Mouse (Mus musculus): Measurements from ENCODE around the gene Serpinf1. TPM values are rescaled to one million over a fixed set of nuclear protein-coding genes. Genes with fewer than 3 reads are reported as not detected.
A peak's percentile ranks its signal among the peaks of the same experiment; 100 is the strongest.

The Serpinf1 gene
- 56.2 and 58.2 TPM in 2 replicates for polyA plus RNA-seq (2014; fragmentation: Nextera tagmentation; extraction: Ambion mirVana)

- Histone ChIP-seq H3K4me1 (ENCODE audit: control insufficient read depth, insufficient read depth, low read length) (peaks cover 5% of the 10 kb centered on the region; the same call in 1 of the 2 replicates), H3K27ac (ENCODE audit: low read depth, low read length) (no peak within 1 kb of the TSS), H3K36me3 (ENCODE audit: control insufficient read depth, insufficient read depth, low read length) (no peaks in the 10 kb centered on the region), H3K27me3 (ENCODE audit: control insufficient read depth, insufficient read depth, low read length) (no peaks in the 10 kb centered on the region), H3K4me3 (ENCODE audit: low read depth, low read length) (no peak within 1 kb of the TSS), H3K9ac (ENCODE audit: low read length) (0 out of 2 replicates have a peak within 1 kb of the TSS, but pooled peaks have one; percentile 12), H3K9me3 (ENCODE audit: control insufficient read depth, low read length) (no peaks in the 10 kb centered on the region), H3K4me2 (no peak within 1 kb of the TSS)
- DNase-seq (ENCODE audit: low spot score, missing footprints) (peak; percentile 82), ATAC-seq (ENCODE audit: low FRiP score) (no peak)
- WGBS: 63% methylated on average over 10 of the region's 10 CpGs
These were observed at the start of gene Serpinf1 for GRCm38 (mm10) chr11:75422013-75422792. Gene Serpinf1 (minus strand): TSS chr11:75422701.

- H3K4me3 ChIP-seq (ENCODE audit: low read depth, low read length): no peak overlapping the region
- no peak for DNase-seq (ENCODE audit: low spot score, missing footprints)
- ATAC-seq (ENCODE audit: low FRiP score): no peak
- H3K4me2 ChIP-seq: no peak overlapping the region
- H3K36me3 ChIP-seq (ENCODE audit: control insufficient read depth, insufficient read depth, low read length): no peaks in the 10 kb centered on the region
- no peak overlapping the region for H3K27ac ChIP-seq (ENCODE audit: low read depth, low read length)
- no peaks in the 10 kb centered on the region for H3K27me3 ChIP-seq (ENCODE audit: control insufficient read depth, insufficient read depth, low read length)
- no peaks in the 10 kb centered on the region for H3K4me1 ChIP-seq (ENCODE audit: control insufficient read depth, insufficient read depth, low read length)
- WGBS: 84% methylated on average over 3 of the region's 3 CpGs
- H3K9me3 ChIP-seq (ENCODE audit: control insufficient read depth, low read length): no peaks in the 10 kb centered on the region
- no peak overlapping the region for H3K9ac ChIP-seq (ENCODE audit: low read length)
These were observed 48.2 kb upstream of the Serpinf1 start for GRCm38 (mm10) chr11:75470675-75471074.

- DNase-seq (ENCODE audit: low spot score, missing footprints) (no peak), ATAC-seq (ENCODE audit: low FRiP score) (no peak)
- H3K4me2 ChIP-seq: no peak overlapping the region
- no peak overlapping the region for H3K4me3 ChIP-seq (ENCODE audit: low read depth, low read length)
- no peaks in the 10 kb centered on the region for H3K4me1 ChIP-seq (ENCODE audit: control insufficient read depth, insufficient read depth, low read length)
- no peaks in the 10 kb centered on the region for H3K36me3 ChIP-seq (ENCODE audit: control insufficient read depth, insufficient read depth, low read length)
- no peaks in the 10 kb centered on the region for H3K27me3 ChIP-seq (ENCODE audit: control insufficient read depth, insufficient read depth, low read length)
- H3K9ac ChIP-seq (ENCODE audit: low read length): no peak overlapping the region
- WGBS: 89% methylated on average over 4 of the region's 4 CpGs
- no peak overlapping the region for H3K27ac ChIP-seq (ENCODE audit: low read depth, low read length)
- H3K9me3 ChIP-seq (ENCODE audit: control insufficient read depth, low read length): no peaks in the 10 kb centered on the region
These were observed 46.8 kb upstream of the Serpinf1 start for GRCm38 (mm10) chr11:75469261-75469660.

GRCm38 (mm10) chr11:75468410-75468809 lies 45.9 kb upstream of the Serpinf1 start:
- Histone ChIP-seq H3K4me3 (ENCODE audit: low read depth, low read length) (peak overlapping the region; percentile 33; the same call in 1 of the 2 replicates), H3K9me3 (ENCODE audit: control insufficient read depth, low read length) (no peaks in the 10 kb centered on the region), H3K4me2 (peak overlapping the region; percentile 52), H3K27ac (ENCODE audit: low read depth, low read length) (no peak overlapping the region), H3K27me3 (ENCODE audit: control insufficient read depth, insufficient read depth, low read length) (no peaks in the 10 kb centered on the region), H3K36me3 (ENCODE audit: control insufficient read depth, insufficient read depth, low read length) (no peaks in the 10 kb centered on the region), H3K4me1 (ENCODE audit: control insufficient read depth, insufficient read depth, low read length) (no peaks in the 10 kb centered on the region), H3K9ac (ENCODE audit: low read length) (peak overlapping the region; percentile 62)
- 65% methylated on average over 7 of the region's 7 CpGs for WGBS
- DNase-seq (ENCODE audit: low spot score, missing footprints): no peak
- no peak for ATAC-seq (ENCODE audit: low FRiP score)

- ATAC-seq (ENCODE audit: low FRiP score) (peak; percentile 59; the same call in 1 of the 2 replicates), DNase-seq (ENCODE audit: low spot score, missing footprints) (peak; percentile 90)
- Histone ChIP-seq H3K4me1 (ENCODE audit: control insufficient read depth, insufficient read depth, low read length) (no peaks in the 10 kb centered on the region; the same call in 1 of the 2 replicates), H3K9me3 (ENCODE audit: control insufficient read depth, low read length) (no peaks in the 10 kb centered on the region), H3K9ac (ENCODE audit: low read length) (peak overlapping the region; percentile 62), H3K4me3 (ENCODE audit: low read depth, low read length) (peak overlapping the region; percentile 33), H3K4me2 (peak overlapping the region; percentile 52), H3K27ac (ENCODE audit: low read depth, low read length) (no peak overlapping the region), H3K36me3 (ENCODE audit: control insufficient read depth, insufficient read depth, low read length) (no peaks in the 10 kb centered on the region), H3K27me3 (ENCODE audit: control insufficient read depth, insufficient read depth, low read length) (no peaks in the 10 kb centered on the region)
- 16% methylated on average over 19 of the region's 19 CpGs for WGBS
These were observed 45.2 kb upstream of the Serpinf1 start for GRCm38 (mm10) chr11:75467512-75468215.

- Histone ChIP-seq H3K4me1 (ENCODE audit: control insufficient read depth, insufficient read depth, low read length) (peaks cover 7% of the 10 kb centered on the region), H3K36me3 (ENCODE audit: control insufficient read depth, insufficient read depth, low read length) (no peaks in the 10 kb centered on the region), H3K4me3 (ENCODE audit: low read depth, low read length) (no peak overlapping the region), H3K27me3 (ENCODE audit: control insufficient read depth, insufficient read depth, low read length) (no peaks in the 10 kb centered on the region), H3K9me3 (ENCODE audit: control insufficient read depth, low read length) (no peaks in the 10 kb centered on the region), H3K4me2 (no peak overlapping the region), H3K9ac (ENCODE audit: low read length) (no peak overlapping the region), H3K27ac (ENCODE audit: low read depth, low read length) (no peak overlapping the region)
- WGBS: 95% methylated on average over 4 of the region's 4 CpGs
- DNase-seq (ENCODE audit: low spot score, missing footprints) (peak; percentile 82), ATAC-seq (ENCODE audit: low FRiP score) (no peak)
These were observed 44.4 kb upstream of the Serpinf1 start for GRCm38 (mm10) chr11:75466731-75467505.

GRCm38 (mm10) chr11:75465051-75465450 lies 42.5 kb upstream of the Serpinf1 start:
- H3K9me3 ChIP-seq (ENCODE audit: control insufficient read depth, low read length): no peaks in the 10 kb centered on the region
- DNase-seq (ENCODE audit: low spot score, missing footprints) (no peak), ATAC-seq (ENCODE audit: low FRiP score) (no peak)
- peaks cover 12% of the 10 kb centered on the region for H3K4me1 ChIP-seq (ENCODE audit: control insufficient read depth, insufficient read depth, low read length)
- WGBS: 89% methylated on average over 6 of the region's 6 CpGs
- no peak overlapping the region for H3K4me2 ChIP-seq
- no peak overlapping the region for H3K27ac ChIP-seq (ENCODE audit: low read depth, low read length)
- H3K9ac ChIP-seq (ENCODE audit: low read length): no peak overlapping the region
- H3K36me3 ChIP-seq (ENCODE audit: control insufficient read depth, insufficient read depth, low read length): no peaks in the 10 kb centered on the region
- H3K27me3 ChIP-seq (ENCODE audit: control insufficient read depth, insufficient read depth, low read length): no peaks in the 10 kb centered on the region
- H3K4me3 ChIP-seq (ENCODE audit: low read depth, low read length): no peak overlapping the region

GRCm38 (mm10) chr11:75464417-75464816 lies 41.9 kb upstream of the Serpinf1 start:
- no peak for DNase-seq (ENCODE audit: low spot score, missing footprints)
- Histone ChIP-seq H3K36me3 (ENCODE audit: control insufficient read depth, insufficient read depth, low read length) (no peaks in the 10 kb centered on the region), H3K9ac (ENCODE audit: low read length) (no peak overlapping the region), H3K4me2 (no peak overlapping the region), H3K4me1 (ENCODE audit: control insufficient read depth, insufficient read depth, low read length) (peaks cover 17% of the 10 kb centered on the region), H3K27me3 (ENCODE audit: control insufficient read depth, insufficient read depth, low read length) (no peaks in the 10 kb centered on the region), H3K27ac (ENCODE audit: low read depth, low read length) (no peak overlapping the region), H3K9me3 (ENCODE audit: control insufficient read depth, low read length) (no peaks in the 10 kb centered on the region), H3K4me3 (ENCODE audit: low read depth, low read length) (no peak overlapping the region)
- no peak for ATAC-seq (ENCODE audit: low FRiP score)
- 86% methylated on average over 6 of the region's 6 CpGs for WGBS

Data from midbrain, embryonic 11.5 days (tissue).